ENCODE assay signal across 9 mouse cellular contexts in the genomic region with DNA sequence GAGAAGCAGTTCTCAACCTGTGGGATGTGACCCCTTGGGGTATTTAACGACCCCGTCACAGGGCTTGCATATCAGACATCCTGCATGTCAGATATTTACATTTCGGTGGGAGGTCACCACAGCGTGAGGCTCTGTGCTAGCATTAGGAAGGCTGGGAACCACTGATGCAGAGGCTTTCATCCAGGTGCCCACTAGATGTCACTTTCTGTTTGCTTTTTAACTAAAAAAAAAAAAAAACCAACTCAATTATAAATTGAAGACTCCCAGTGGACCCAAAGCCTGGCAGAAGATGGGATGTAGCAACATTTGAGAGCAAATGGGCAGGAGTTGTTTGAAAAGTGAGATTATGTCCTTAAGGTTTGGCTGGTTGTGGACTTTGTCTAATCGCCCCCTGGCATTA. TPM values are rescaled to one million over a fixed set of nuclear protein-coding genes. Genes with fewer than 3 reads are reported as not detected.
A peak's percentile ranks its signal among the peaks of the same experiment; 100 is the strongest.
DNase-seq lines count a peak whose midpoint lies in the region; ATAC-seq lines count a peak whose summit lies in the region.
"Had no signal": no experiment of that assay in that cellular context is flagged by ENCODE, and none has a peak within 500 bp of the region (broad histone marks: within the 10 kb centered on the region; RNA-seq: fewer than 3 reads in every experiment).

No protein-coding gene starts in this region.

- H3K27ac ChIP-seq in heart, embryonic 12.5 days (ENCODE audit: poor library complexity, severe bottlenecking) = no peak overlapping the region
- no peak overlapping the region for H3K27ac ChIP-seq in hindbrain, embryonic 13.5 days
- no peak overlapping the region for H3K27ac ChIP-seq in neural tube, embryonic 14.5 days (ENCODE audit: low read depth, low read length)
- H3K27ac ChIP-seq: liver, embryonic 13.5 days had no signal

- H3K4me1 ChIP-seq in heart, embryonic 12.5 days (replicated peaks) = no peaks in the 10 kb centered on the region
- H3K4me1 ChIP-seq in hindbrain, embryonic 13.5 days (replicated peaks) = peaks cover 11% of the 10 kb centered on the region
- no peaks in the 10 kb centered on the region for H3K4me1 ChIP-seq in neural tube, embryonic 14.5 days (ENCODE audit: control insufficient read depth, insufficient read depth, low read length)
- H3K4me1 ChIP-seq: liver, embryonic 13.5 days had no signal

- H3K27me3 ChIP-seq in heart, embryonic 12.5 days (replicated peaks) = no peaks in the 10 kb centered on the region
- no peaks in the 10 kb centered on the region for H3K27me3 ChIP-seq in hindbrain, embryonic 13.5 days
- no peaks in the 10 kb centered on the region for H3K27me3 ChIP-seq in neural tube, embryonic 14.5 days (ENCODE audit: control insufficient read depth, insufficient read depth, low read length)
- H3K27me3 ChIP-seq: liver, embryonic 13.5 days had no signal

- ATAC-seq in heart, embryonic 12.5 days (ENCODE audit: insufficient number of reproducible peaks, low FRiP score) = no peak
- ATAC-seq in common myeloid progenitor, adult 5-6 weeks (replicated peaks; ENCODE audit: low read depth, poor library complexity, severe bottlenecking) = 0 out of 2 replicates have a peak, but pooled peaks have one; percentile 43
- peak; percentile 55; the same call in 1 of the 2 replicates for ATAC-seq in hindbrain, embryonic 13.5 days (ENCODE audit: low FRiP score)
- ATAC-seq in neural tube, embryonic 14.5 days (ENCODE audit: low read depth) = peak; percentile 74; the same call in 1 of the 2 replicates
- no peak for ATAC-seq in cerebellum, adult (ENCODE audit: insufficient number of reproducible peaks, low FRiP score, low TSS enrichment)

- WGBS in heart, embryonic 12.5 days = 12% methylated on average over 5 of the region's 5 CpGs
- WGBS in hindbrain, embryonic 13.5 days = 25% methylated on average over 5 of the region's 5 CpGs
- WGBS in neural tube, embryonic 14.5 days = 16% methylated on average over 5 of the region's 5 CpGs

- peaks cover 7% of the 10 kb centered on the region for H3K36me3 ChIP-seq in heart, embryonic 12.5 days
- peaks cover 2% of the 10 kb centered on the region; the same call in 1 of the 2 replicates for H3K36me3 ChIP-seq in hindbrain, embryonic 13.5 days
- H3K36me3 ChIP-seq in neural tube, embryonic 14.5 days (ENCODE audit: control insufficient read depth, insufficient read depth, low read length) = no peaks in the 10 kb centered on the region

- no peaks in the 10 kb centered on the region for H3K9me3 ChIP-seq in heart, embryonic 12.5 days (replicated peaks)
- no peaks in the 10 kb centered on the region for H3K9me3 ChIP-seq in hindbrain, embryonic 13.5 days
- H3K9me3 ChIP-seq in neural tube, embryonic 14.5 days (ENCODE audit: control insufficient read depth, low read length) = no peaks in the 10 kb centered on the region
- H3K9me3 ChIP-seq: liver, embryonic 13.5 days had no signal

- DNase-seq in heart, adult 11 months = peak; percentile 81
- DNase-seq in 3T3-L1 (ENCODE audit: low read depth, low spot score) = peak; percentile 81
- DNase-seq in thymus, adult 18-20 months = no peak
- DNase-seq: liver, embryonic 13.5 days had no signal

- H3K4me2 ChIP-seq in heart, embryonic 12.5 days = no peak overlapping the region
- no peak overlapping the region for H3K4me2 ChIP-seq in hindbrain, embryonic 13.5 days
- H3K4me2 ChIP-seq in neural tube, embryonic 14.5 days (ENCODE audit: low read depth, low read length) = no peak overlapping the region
- H3K4me2 ChIP-seq: liver, embryonic 13.5 days had no signal

- H3K4me3 ChIP-seq in heart, embryonic 12.5 days = no peak overlapping the region
- no peak overlapping the region for H3K4me3 ChIP-seq in hindbrain, embryonic 13.5 days
- H3K4me3 ChIP-seq in neural tube, embryonic 14.5 days (ENCODE audit: low read depth, low read length) = no peak overlapping the region
- H3K4me3 ChIP-seq: liver, embryonic 13.5 days had no signal

- H3K9ac ChIP-seq in heart, embryonic 12.5 days = no peak overlapping the region
- H3K9ac ChIP-seq in hindbrain, embryonic 13.5 days = no peak overlapping the region
- H3K9ac ChIP-seq in neural tube, embryonic 14.5 days (replicated peaks; ENCODE audit: low read depth, low read length) = no peak overlapping the region
- H3K9ac ChIP-seq: liver, embryonic 13.5 days had no signal

RNA-seq across cellular contexts. Expression of a gene that starts 16.1 kb away (rescaled TPM):
- polyA plus RNA-seq in heart, embryonic 12.5 days (2016; fragmentation: Nextera tagmentation; extraction: Ambion mirVana) = 137 and 143 TPM in 2 replicates
- 246 and 263 TPM in 2 replicates for total RNA-seq in common myeloid progenitor, adult 5-6 weeks (2017)
- polyA plus RNA-seq in hindbrain, embryonic 13.5 days (2015; fragmentation: Nextera tagmentation; extraction: Ambion mirVana) = 75.4 and 80.9 TPM in 2 replicates
- polyA plus RNA-seq in neural tube, embryonic 14.5 days (2014; fragmentation: Nextera tagmentation; extraction: Ambion mirVana) = 69.1 and 74.1 TPM in 2 replicates

Comparison
In these comparisons a context has a peak if more than half of its experiments do, and no peak if none do; other contexts are left out.
1. DNase-seq: peak in heart, adult 11 months (single experiment) and 3T3-L1 (single experiment); none in thymus, adult 18-20 months (0 of 2).
2. ATAC-seq: peak in common myeloid progenitor, adult 5-6 weeks (single experiment), hindbrain, embryonic 13.5 days (single experiment) and neural tube, embryonic 14.5 days (single experiment); none in heart, embryonic 12.5 days (single experiment) and cerebellum, adult (single experiment).